Mouse (Mus musculus): ENCODE measurements around the gene Atp8b3. TPM values are rescaled to one million over a fixed set of nuclear protein-coding genes. Genes with fewer than 3 reads are reported as not detected.

The Atp8b3 gene
- 0.76 and 0.78 TPM in 2 replicates for polyA plus RNA-seq (2014; fragmentation: Nextera tagmentation; extraction: Ambion mirVana)

- ATAC-seq (ENCODE audit: low FRiP score, low TSS enrichment) (peak; percentile 59; the same call in 1 of the 2 replicates), DNase-seq (peak; percentile 42)
- peak within 1 kb of the TSS; percentile 22; the same call in 1 of the 2 replicates for H3K4me2 ChIP-seq (ENCODE audit: low read length)
- WGBS = 2% methylated on average over 30 of the region's 30 CpGs
- no peak within 1 kb of the TSS for H3K9ac ChIP-seq (replicated peaks; ENCODE audit: low read length)
- peaks cover 7% of the 10 kb centered on the region; the same call in 1 of the 2 replicates for H3K27me3 ChIP-seq (ENCODE audit: control insufficient read depth, insufficient read depth, low read length)
- H3K27ac ChIP-seq (replicated peaks; ENCODE audit: low read depth, low read length) = no peak within 1 kb of the TSS
- H3K36me3 ChIP-seq (ENCODE audit: control insufficient read depth, insufficient read depth, low read length) = peaks cover 32% of the 10 kb centered on the region
- no peaks in the 10 kb centered on the region for H3K4me1 ChIP-seq (ENCODE audit: control insufficient read depth, insufficient read depth, low read length)
- H3K9me3 ChIP-seq (ENCODE audit: control insufficient read depth, low read length) = no peaks in the 10 kb centered on the region
- H3K4me3 ChIP-seq (replicated peaks; ENCODE audit: low read depth, low read length) = no peak within 1 kb of the TSS
Measured at GRCm38 (mm10) chr10:80538710-80539394, at the start of gene Atp8b3. Atp8b3 (minus strand) TSS chr10:80539124.

- Histone ChIP-seq H3K4me2 (ENCODE audit: low read length) (no peak overlapping the region), H3K4me1 (ENCODE audit: control insufficient read depth, insufficient read depth, low read length) (peaks cover 18% of the 10 kb centered on the region), H3K9me3 (ENCODE audit: control insufficient read depth, low read length) (no peaks in the 10 kb centered on the region), H3K36me3 (ENCODE audit: control insufficient read depth, insufficient read depth, low read length) (peaks cover 26% of the 10 kb centered on the region), H3K27me3 (ENCODE audit: control insufficient read depth, insufficient read depth, low read length) (no peaks in the 10 kb centered on the region), H3K4me3 (replicated peaks; ENCODE audit: low read depth, low read length) (no peak overlapping the region), H3K27ac (replicated peaks; ENCODE audit: low read depth, low read length) (0 out of 2 replicates have a peak overlapping the region, but pooled peaks have one; percentile 17), H3K9ac (replicated peaks; ENCODE audit: low read length) (no peak overlapping the region)
- no peak for ATAC-seq (ENCODE audit: low FRiP score, low TSS enrichment)
- no peak for DNase-seq
- WGBS = 26% methylated on average over 4 of the region's 4 CpGs
Measured at GRCm38 (mm10) chr10:80587305-80587657, 48.4 kb upstream of the Atp8b3 start.

GRCm38 (mm10) chr10:80586407-80587304, 47.7 kb upstream of the Atp8b3 start:
- no peak for DNase-seq
- WGBS = 96% methylated on average over 50 of the region's 51 CpGs
- no peak overlapping the region for H3K9ac ChIP-seq (replicated peaks; ENCODE audit: low read length)

GRCm38 (mm10) chr10:80585581-80585980, 46.7 kb upstream of the Atp8b3 start:
- H3K4me2 ChIP-seq (ENCODE audit: low read length) = no peak overlapping the region
- peaks cover 18% of the 10 kb centered on the region for H3K4me1 ChIP-seq (ENCODE audit: control insufficient read depth, insufficient read depth, low read length)
- DNase-seq (no peak), ATAC-seq (ENCODE audit: low FRiP score, low TSS enrichment) (no peak)
- H3K9ac ChIP-seq (replicated peaks; ENCODE audit: low read length) = no peak overlapping the region
- WGBS = 92% methylated on average over 8 of the region's 8 CpGs
- H3K27me3 ChIP-seq (ENCODE audit: control insufficient read depth, insufficient read depth, low read length) = no peaks in the 10 kb centered on the region
- H3K4me3 ChIP-seq (replicated peaks; ENCODE audit: low read depth, low read length) = no peak overlapping the region
- H3K27ac ChIP-seq (replicated peaks; ENCODE audit: low read depth, low read length) = no peak overlapping the region
- H3K9me3 ChIP-seq (ENCODE audit: control insufficient read depth, low read length) = no peaks in the 10 kb centered on the region
- H3K36me3 ChIP-seq (ENCODE audit: control insufficient read depth, insufficient read depth, low read length) = peaks cover 29% of the 10 kb centered on the region

More at GRCm38 (mm10) chr10:80586407-80587304, 47.7 kb upstream of the Atp8b3 start:
- 0 out of 2 replicates have a peak overlapping the region, but pooled peaks have one; percentile 17 for H3K27ac ChIP-seq (replicated peaks; ENCODE audit: low read depth, low read length)
- H3K4me1 ChIP-seq (ENCODE audit: control insufficient read depth, insufficient read depth, low read length) = peaks cover 18% of the 10 kb centered on the region
- H3K36me3 ChIP-seq (ENCODE audit: control insufficient read depth, insufficient read depth, low read length) = peaks cover 26% of the 10 kb centered on the region
- no peaks in the 10 kb centered on the region for H3K9me3 ChIP-seq (ENCODE audit: control insufficient read depth, low read length)
- no peak overlapping the region for H3K4me3 ChIP-seq (replicated peaks; ENCODE audit: low read depth, low read length)
- ATAC-seq (ENCODE audit: low FRiP score, low TSS enrichment) = no peak
- H3K4me2 ChIP-seq (ENCODE audit: low read length) = no peak overlapping the region
- H3K27me3 ChIP-seq (ENCODE audit: control insufficient read depth, insufficient read depth, low read length) = no peaks in the 10 kb centered on the region

GRCm38 (mm10) chr10:80584642-80585552, 46.0 kb upstream of the Atp8b3 start:
- Histone ChIP-seq H3K4me2 (ENCODE audit: low read length) (no peak overlapping the region), H3K9me3 (ENCODE audit: control insufficient read depth, low read length) (no peaks in the 10 kb centered on the region), H3K27me3 (ENCODE audit: control insufficient read depth, insufficient read depth, low read length) (no peaks in the 10 kb centered on the region), H3K27ac (replicated peaks; ENCODE audit: low read depth, low read length) (no peak overlapping the region), H3K9ac (replicated peaks; ENCODE audit: low read length) (no peak overlapping the region), H3K4me1 (ENCODE audit: control insufficient read depth, insufficient read depth, low read length) (peaks cover 18% of the 10 kb centered on the region), H3K36me3 (ENCODE audit: control insufficient read depth, insufficient read depth, low read length) (peaks cover 29% of the 10 kb centered on the region), H3K4me3 (replicated peaks; ENCODE audit: low read depth, low read length) (no peak overlapping the region)
- ATAC-seq (ENCODE audit: low FRiP score, low TSS enrichment) (no peak), DNase-seq (no peak)
- 75% methylated on average over 12 of the region's 12 CpGs for WGBS

GRCm38 (mm10) chr10:80584045-80584488, 45.1 kb upstream of the Atp8b3 start:
- Histone ChIP-seq H3K4me2 (ENCODE audit: low read length) (no peak overlapping the region), H3K9ac (replicated peaks; ENCODE audit: low read length) (no peak overlapping the region), H3K4me1 (ENCODE audit: control insufficient read depth, insufficient read depth, low read length) (peaks cover 13% of the 10 kb centered on the region), H3K4me3 (replicated peaks; ENCODE audit: low read depth, low read length) (no peak overlapping the region), H3K9me3 (ENCODE audit: control insufficient read depth, low read length) (no peaks in the 10 kb centered on the region), H3K36me3 (ENCODE audit: control insufficient read depth, insufficient read depth, low read length) (peaks cover 29% of the 10 kb centered on the region), H3K27me3 (ENCODE audit: control insufficient read depth, insufficient read depth, low read length) (no peaks in the 10 kb centered on the region), H3K27ac (replicated peaks; ENCODE audit: low read depth, low read length) (no peak overlapping the region)
- no peak for ATAC-seq (ENCODE audit: low FRiP score, low TSS enrichment)
- DNase-seq = no peak
- 62% methylated on average over 12 of the region's 12 CpGs for WGBS

- no peaks in the 10 kb centered on the region for H3K27me3 ChIP-seq (ENCODE audit: control insufficient read depth, insufficient read depth, low read length)
- no peak for ATAC-seq (ENCODE audit: low FRiP score, low TSS enrichment)
- H3K27ac ChIP-seq (replicated peaks; ENCODE audit: low read depth, low read length) = no peak overlapping the region
- no peak overlapping the region for H3K9ac ChIP-seq (replicated peaks; ENCODE audit: low read length)
- H3K36me3 ChIP-seq (ENCODE audit: control insufficient read depth, insufficient read depth, low read length) = peaks cover 29% of the 10 kb centered on the region
- WGBS = 89% methylated on average over 5 of the region's 5 CpGs
- H3K4me3 ChIP-seq (replicated peaks; ENCODE audit: low read depth, low read length) = no peak overlapping the region
- H3K4me1 ChIP-seq (ENCODE audit: control insufficient read depth, insufficient read depth, low read length) = peaks cover 8% of the 10 kb centered on the region; the same call in 1 of the 2 replicates
- no peak overlapping the region for H3K4me2 ChIP-seq (ENCODE audit: low read length)
- DNase-seq = no peak
- H3K9me3 ChIP-seq (ENCODE audit: control insufficient read depth, low read length) = no peaks in the 10 kb centered on the region
Measured at GRCm38 (mm10) chr10:80583047-80583446, 44.1 kb upstream of the Atp8b3 start.

GRCm38 (mm10) chr10:80578911-80579310, 40.0 kb upstream of the Atp8b3 start:
- Histone ChIP-seq H3K4me1 (ENCODE audit: control insufficient read depth, insufficient read depth, low read length) (peaks cover 30% of the 10 kb centered on the region), H3K27me3 (ENCODE audit: control insufficient read depth, insufficient read depth, low read length) (no peaks in the 10 kb centered on the region), H3K4me2 (ENCODE audit: low read length) (no peak overlapping the region), H3K4me3 (replicated peaks; ENCODE audit: low read depth, low read length) (no peak overlapping the region), H3K27ac (replicated peaks; ENCODE audit: low read depth, low read length) (no peak overlapping the region), H3K36me3 (ENCODE audit: control insufficient read depth, insufficient read depth, low read length) (peaks cover 10% of the 10 kb centered on the region), H3K9me3 (ENCODE audit: control insufficient read depth, low read length) (no peaks in the 10 kb centered on the region), H3K9ac (replicated peaks; ENCODE audit: low read length) (no peak overlapping the region)
- 6% methylated on average over 8 of the region's 8 CpGs for WGBS
- DNase-seq (peak; percentile 71), ATAC-seq (ENCODE audit: low FRiP score, low TSS enrichment) (no peak)

All from midbrain, embryonic 14.5 days (tissue).